Mouse (Mus musculus) NIH3T3 (cell line): Measurements from ENCODE around the gene Auts2.

Source experiments
- DNase-seq: peaks from one replicate; pipeline ENCODE4 v3.0.0-alpha.2; 2012; ENCODE audit warnings: low read depth

The Auts2 gene

DNA sequence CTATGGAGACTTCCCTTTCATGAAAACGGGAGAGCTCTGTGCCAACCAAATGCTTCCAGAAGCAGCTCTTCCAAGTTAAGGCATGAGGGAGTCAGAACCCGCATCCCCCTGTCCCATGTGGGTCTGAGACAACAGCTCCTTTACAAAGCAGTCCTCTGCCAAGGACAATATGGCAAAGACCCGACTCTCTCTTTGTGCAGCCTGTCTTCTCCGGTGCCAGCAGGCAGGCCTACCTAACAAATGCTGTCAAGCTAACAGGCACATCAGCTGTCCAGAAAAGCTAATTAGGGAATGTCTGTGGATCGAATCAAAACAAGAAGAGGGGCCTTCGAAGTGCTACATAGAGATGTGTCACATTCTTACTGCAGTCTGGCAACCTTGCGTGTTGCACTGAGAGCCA lies 1085.1 kb downstream of the Auts2 start:
- no peak for DNase-seq

DNA sequence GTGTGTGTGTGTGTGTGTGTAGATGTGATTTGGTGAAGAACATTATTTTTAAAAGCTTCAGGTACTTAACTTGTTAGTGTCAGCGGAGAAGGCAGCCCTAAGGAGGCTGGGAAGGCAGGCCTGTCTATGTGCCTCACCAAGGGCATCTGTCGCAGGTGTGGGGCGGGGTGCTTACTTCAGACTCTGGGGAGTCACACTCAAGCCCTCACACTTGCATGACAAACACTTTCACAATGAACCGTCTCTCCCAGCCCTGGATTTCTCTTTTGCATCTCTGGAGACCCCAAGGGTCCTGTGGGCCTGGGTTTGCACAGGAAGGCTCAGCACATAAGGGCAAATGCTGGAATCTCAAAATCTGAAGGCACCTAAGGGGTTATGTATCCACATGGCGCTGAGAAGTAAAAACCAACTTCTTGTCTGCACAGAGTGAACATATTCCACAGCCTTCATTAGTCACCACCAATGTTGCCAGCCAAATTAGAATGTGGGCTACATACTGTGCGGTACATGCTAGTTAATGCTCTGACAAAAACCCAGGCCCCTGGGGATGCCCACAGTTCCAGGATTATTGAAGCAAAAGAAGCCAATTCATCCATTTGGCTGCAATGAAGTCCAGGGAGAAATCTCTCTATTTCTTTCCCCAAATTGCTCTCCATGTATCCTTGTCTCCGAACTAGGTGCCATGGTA lies 1093.8 kb downstream of the Auts2 start:
- DNase-seq, result no peak

- DNase-seq, result no peak
Measured at GRCm38 (mm10) chr5:131435239-131435876, 1107.8 kb downstream of the Auts2 start.

GRCm38 (mm10) chr5:131433291-131433690 lies 1109.9 kb downstream of the Auts2 start:
- no peak for DNase-seq

DNA sequence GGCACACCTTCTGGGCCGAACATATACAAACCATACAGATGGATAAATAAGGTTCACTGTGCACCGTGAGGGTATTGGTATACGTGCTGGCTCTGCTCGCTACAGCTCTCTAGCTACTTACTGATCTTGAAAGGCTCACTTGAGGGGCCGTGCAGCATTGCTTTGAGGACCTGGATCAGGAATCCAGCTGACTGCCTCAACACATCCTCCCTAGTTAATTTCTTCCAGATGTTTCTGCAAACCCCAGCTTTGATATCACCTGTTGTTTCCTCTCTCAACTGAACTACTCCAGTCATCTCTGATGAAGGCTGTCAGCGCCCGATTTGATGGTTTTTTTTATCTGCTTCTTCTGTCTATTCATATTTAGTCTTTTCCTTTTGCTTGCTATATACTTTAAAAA lies 1111.2 kb downstream of the Auts2 start:
- no peak for DNase-seq

GRCm38 (mm10) chr5:131430109-131430508 lies 1113.0 kb downstream of the Auts2 start:
- DNase-seq, result peak; percentile 70

DNA sequence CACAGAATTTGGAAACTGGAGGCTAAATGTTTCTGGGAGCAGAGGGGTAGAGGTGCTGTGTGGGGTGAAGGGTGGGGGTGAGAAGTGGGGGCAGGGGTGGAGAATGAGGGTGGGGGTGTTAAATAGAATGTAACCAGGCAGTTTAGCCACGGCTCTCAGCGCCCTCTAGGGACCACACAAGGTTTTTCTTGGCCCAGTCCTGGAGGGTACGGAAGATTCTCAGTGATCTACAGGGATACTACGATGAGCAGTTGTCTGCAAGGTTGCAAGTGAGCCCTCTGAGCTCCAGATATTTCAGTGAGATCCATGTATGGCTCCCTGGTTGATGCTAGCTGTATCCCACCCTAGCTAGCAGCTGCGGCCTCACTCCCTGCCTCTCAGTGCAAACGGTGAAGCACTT lies 1113.6 kb downstream of the Auts2 start:
- no peak for DNase-seq

DNA sequence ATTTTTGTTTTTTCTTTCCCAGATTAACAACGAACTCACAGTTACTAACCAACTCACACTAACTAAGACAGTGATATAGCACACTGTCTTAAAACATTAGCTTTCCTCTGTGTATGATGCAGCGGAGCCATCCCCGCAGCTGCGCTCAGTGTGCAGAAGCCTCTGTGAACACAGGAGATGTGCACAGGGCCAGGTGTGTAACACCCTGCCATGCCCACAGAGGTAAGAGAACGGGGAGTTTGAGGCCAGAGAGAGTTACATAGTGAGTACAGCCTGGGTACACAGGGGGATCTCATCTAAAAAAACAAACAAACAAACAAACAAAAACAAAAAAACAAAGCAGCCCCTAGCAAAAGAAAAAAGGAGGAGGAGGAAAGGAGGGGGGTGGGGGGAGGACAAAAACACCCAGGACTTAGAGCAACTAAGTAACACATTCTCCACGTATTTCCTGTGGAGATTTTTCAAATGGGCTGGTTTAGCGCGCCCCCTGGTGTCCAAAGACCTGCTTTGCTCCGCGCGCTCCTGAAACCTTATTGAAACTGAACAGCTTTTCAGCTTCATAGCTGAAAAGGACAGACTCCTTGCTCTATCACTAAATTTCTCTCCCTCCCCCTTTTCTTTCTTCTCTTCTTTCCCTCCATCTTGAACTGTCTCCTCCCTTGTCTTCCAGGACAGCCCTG lies 1115.3 kb downstream of the Auts2 start:
- DNase-seq, result peak; percentile 85

GRCm38 (mm10) chr5:131422737-131423136 lies 1120.4 kb downstream of the Auts2 start:
- DNase-seq, result no peak

DNA sequence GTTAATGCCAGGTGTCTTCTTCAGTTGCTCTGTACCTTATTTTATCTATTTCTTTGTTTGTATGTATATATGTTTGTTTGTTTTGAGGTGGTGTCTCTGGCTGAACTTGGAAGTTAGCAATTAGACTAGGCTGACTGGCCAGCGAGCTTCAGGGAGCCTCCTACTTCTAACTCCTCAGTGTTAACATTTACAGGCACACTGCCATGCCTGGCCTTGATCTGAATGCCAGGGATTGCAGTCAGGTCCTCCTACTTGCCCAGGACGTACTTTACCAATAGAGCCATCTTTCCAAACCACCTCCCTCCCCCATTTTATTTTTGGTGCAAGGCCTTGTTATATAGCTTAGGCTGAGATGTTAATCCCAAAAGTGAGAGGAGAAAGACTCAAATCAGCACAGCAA lies 1122.7 kb downstream of the Auts2 start:
- DNase-seq, result no peak

GRCm38 (mm10) chr5:131415902-131416545 lies 1127.1 kb downstream of the Auts2 start:
- no peak for DNase-seq

DNA sequence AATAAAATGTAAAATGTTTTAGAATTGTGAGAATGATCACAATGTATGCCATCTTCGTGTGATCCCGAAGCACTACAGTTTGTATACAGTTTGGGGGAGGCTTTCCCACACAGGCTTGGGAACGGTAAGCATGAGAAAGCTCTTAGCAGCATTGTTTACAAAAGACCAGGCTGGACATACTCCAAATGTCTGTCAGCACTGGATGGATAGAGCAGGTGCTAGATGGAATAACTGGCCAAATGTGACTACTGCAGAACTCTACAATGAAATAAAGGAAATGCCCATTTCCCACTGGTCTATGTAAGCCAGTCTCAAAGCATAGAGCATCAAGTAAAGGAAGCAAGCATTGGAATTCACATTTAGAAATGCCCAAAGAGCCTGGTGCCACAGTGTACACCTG lies 1144.9 kb downstream of the Auts2 start:
- peak; percentile 17 for DNase-seq

DNA sequence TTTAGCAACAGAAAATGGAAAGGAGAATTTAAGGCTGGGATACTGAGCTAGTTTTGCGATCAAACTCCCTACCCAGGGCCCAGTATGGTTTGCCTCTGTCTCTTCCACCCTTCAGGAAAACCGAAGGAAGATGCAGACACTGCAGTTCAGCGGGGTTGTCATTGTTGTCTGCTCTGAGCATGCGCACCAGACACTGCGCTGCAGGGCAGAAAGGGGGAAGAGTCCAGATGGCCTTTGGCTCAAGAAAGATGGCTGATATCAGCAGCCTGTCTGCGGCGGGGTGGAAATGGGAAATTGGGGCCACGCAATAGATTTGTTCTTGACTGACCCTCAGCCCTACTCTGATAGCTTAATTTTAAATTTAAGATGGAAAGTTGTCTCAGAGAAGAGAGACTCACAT lies 1147.4 kb downstream of the Auts2 start:
- no peak for DNase-seq
